Mouse (Mus musculus) left cerebral cortex, postnatal 4 days (tissue): ENCODE measurements at regions not wholly inside any gene's neighbourhood (a gene's known extent, or its start where the extent isn't known, plus 50 kb on each side); places are given as distances from the start of the nearest gene placed in this dataset.

Source experiments
- DNase-seq: peaks from one replicate; pipeline ENCODE4 v3.0.0-alpha.2; 2022
- intact Hi-C: fragments of 180-260 bp; cut with DNase I; formaldehyde crosslinking; loops from one replicate; pipeline ENCODE4 v1.15.1; 2025

GRCm38 (mm10) chr15:41154551-41155151 lies 1020.5 kb downstream of the 9330182O14Rik start:
- intact Hi-C loops = no loop called here
- no peak for DNase-seq

- intact Hi-C loops = no loop called here
- DNase-seq = peak; percentile 13
These were observed 1021.0 kb downstream of the 9330182O14Rik start for GRCm38 (mm10) chr15:41155169-41155638.

- intact Hi-C loops = no loop called here
These were observed 1023.6 kb downstream of the 9330182O14Rik start for GRCm38 (mm10) chr15:41157802-41158201.

GRCm38 (mm10) chr15:41162268-41162667 lies 1028.1 kb downstream of the 9330182O14Rik start:
- DNase-seq = peak; percentile 10
- intact Hi-C loops = loop anchor here (10.0 kb wide), 2 partner anchors 503 to 813 kb away; no protein-coding TSS in a partner anchor

More at GRCm38 (mm10) chr15:41157802-41158201, 1023.6 kb downstream of the 9330182O14Rik start:
- no peak for DNase-seq

GRCm38 (mm10) chr15:41162793-41163192 lies 1028.6 kb downstream of the 9330182O14Rik start:
- intact Hi-C loops = loop anchor here (10.0 kb wide), 2 partner anchors 502 to 812 kb away; no protein-coding TSS in a partner anchor
- DNase-seq = peak; percentile 56

- DNase-seq = no peak
- intact Hi-C loops = loop anchor here (10.0 kb wide), 2 partner anchors 501 to 811 kb away; no protein-coding TSS in a partner anchor
These were observed 1029.6 kb downstream of the 9330182O14Rik start for GRCm38 (mm10) chr15:41163643-41164358.

GRCm38 (mm10) chr15:41165534-41165933 lies 1031.4 kb downstream of the 9330182O14Rik start:
- intact Hi-C loops = loop anchor here (10.0 kb wide), 2 partner anchors 499 to 809 kb away; no protein-coding TSS in a partner anchor
- no peak for DNase-seq

GRCm38 (mm10) chr15:41190792-41191191 lies 1056.6 kb downstream of the 9330182O14Rik start:
- no peak for DNase-seq
- intact Hi-C loops = loop anchor here (10.0 kb wide), 4 partner anchors 124 to 784 kb away; no protein-coding TSS in a partner anchor

GRCm38 (mm10) chr15:41193240-41193639 lies 1059.1 kb downstream of the 9330182O14Rik start:
- intact Hi-C loops = loop anchor here (10.0 kb wide), 4 partner anchors 122 to 782 kb away; no protein-coding TSS in a partner anchor
- DNase-seq = peak; percentile 66

GRCm38 (mm10) chr15:41223801-41224200 lies 1089.6 kb downstream of the 9330182O14Rik start:
- intact Hi-C loops = no loop called here
- DNase-seq = no peak

GRCm38 (mm10) chr15:41232406-41233060 lies 1098.4 kb downstream of the 9330182O14Rik start:
- no peak for DNase-seq
- intact Hi-C loops = no loop called here
